Mouse (Mus musculus) small intestine, adult 2 months (tissue): ENCODE data around the gene Gigyf2.

ENCODE experiments used
- CTCF ChIP-seq: fragments of 200-500 bp; IDR thresholded peaks from 2 replicates; pipeline ENCODE4 v1.5.1; 2012; ENCODE audit warnings: low read depth, mild to moderate bottlenecking, control low read depth, inconsistent platforms, low read length, moderate library complexity, mixed read lengths; ENCODE audit not compliant: insufficient replicate concordance, insufficient read length; ENCODE audit errors: extremely low read depth
- POLR2A ChIP-seq: fragments of 200-500 bp; IDR thresholded peaks from 2 replicates; pipeline ENCODE4 v1.6.1; 2012; ENCODE audit warnings: low read depth, mild to moderate bottlenecking, control low read depth, inconsistent platforms, low read length, moderate library complexity

GRCm38 (mm10) chr1:87404710-87405109 is 77.9 kb downstream of the Gigyf2 start:
- no peak for TF ChIP-seq POLR2A
- TF ChIP-seq CTCF: no peak
